Mouse (Mus musculus) forebrain, embryonic 14.5 days (tissue): ENCODE data around the gene Dnttip1. TPM values are rescaled to one million over a fixed set of nuclear protein-coding genes. Genes with fewer than 3 reads are reported as not detected.

Experiments used
- ATAC-seq: fragments of 200-750 bp; cut with Nextera tagmentation; 2 replicates; pipeline ENCODE4 v1.8.0; 2017; ENCODE audit warnings: mild to moderate bottlenecking, moderate library complexity
- DNase-seq: peaks from one replicate; pipeline ENCODE4 v3.0.0-alpha.2; 2015; ENCODE audit warnings: low spot score
- H3K27ac ChIP-seq: fragments of 300-500 bp; sonication (generic); 2 replicates; pipeline ENCODE4 v1.5.1; 2014; ENCODE audit warnings: low read depth, mild to moderate bottlenecking, control low read depth, low read length, moderate library complexity
- H3K27me3 ChIP-seq: fragments of 300-500 bp; sonication (generic); replicated peaks from 2 replicates; pipeline ENCODE4 v1.6.1; 2014; ENCODE audit warnings: low read length, control low read depth, mixed read lengths; ENCODE audit not compliant: control insufficient read depth, insufficient read depth
- H3K36me3 ChIP-seq: fragments of 300-500 bp; sonication (generic); 2 replicates; pipeline ENCODE4 v1.6.1; 2014; ENCODE audit warnings: low read length, control low read depth; ENCODE audit not compliant: control insufficient read depth, insufficient read depth
- H3K4me1 ChIP-seq: fragments of 300-500 bp; sonication (generic); 2 replicates; pipeline ENCODE4 v1.6.1; 2014; ENCODE audit warnings: antibody characterized with exemption, low read length, control low read depth; ENCODE audit not compliant: control insufficient read depth, insufficient read depth
- H3K4me2 ChIP-seq: fragments of 300-500 bp; sonication (generic); 2 replicates; pipeline ENCODE4 v1.6.1; 2014; ENCODE audit warnings: mild to moderate bottlenecking, control low read depth, low read length
- H3K4me3 ChIP-seq: fragments of 300-500 bp; sonication (generic); 2 replicates; pipeline ENCODE4 v1.5.1; 2014; ENCODE audit warnings: low read depth, low read length, control low read depth
- H3K9ac ChIP-seq: fragments of 300-500 bp; sonication (generic); 2 replicates; pipeline ENCODE4 v1.6.1; 2014; ENCODE audit warnings: mild to moderate bottlenecking, low read length, control low read depth, moderate library complexity
- H3K9me3 ChIP-seq: fragments of 300-500 bp; sonication (generic); replicated peaks from 2 replicates; pipeline ENCODE4 v1.6.1; 2016; ENCODE audit warnings: low read length, control low read depth, mixed read lengths; ENCODE audit not compliant: control insufficient read depth
- WGBS: fragments of 180-500 bp; shearing (Covaris S2); extraction: QIAGEN DNeasy Blood & Tissue Kit; methylation state at CpG from one replicate; pipeline ENCODE4 v1.1.7; 2014; 5-methylcytosine and 5-hydroxymethylcytosine counted together
- polyA plus RNA-seq: library from polyadenylated mRNA; unstranded; fragments of >200 nt; fragmentation: Nextera tagmentation; extraction: Ambion mirVana; gene quantifications from 2 replicates; pipeline ENCODE4 v1.2.1, GENCODE M21; 2014

Gene Dnttip1
- polyA plus RNA-seq, 1 experiment from 2014 or later: 64.9 TPM

DNA sequence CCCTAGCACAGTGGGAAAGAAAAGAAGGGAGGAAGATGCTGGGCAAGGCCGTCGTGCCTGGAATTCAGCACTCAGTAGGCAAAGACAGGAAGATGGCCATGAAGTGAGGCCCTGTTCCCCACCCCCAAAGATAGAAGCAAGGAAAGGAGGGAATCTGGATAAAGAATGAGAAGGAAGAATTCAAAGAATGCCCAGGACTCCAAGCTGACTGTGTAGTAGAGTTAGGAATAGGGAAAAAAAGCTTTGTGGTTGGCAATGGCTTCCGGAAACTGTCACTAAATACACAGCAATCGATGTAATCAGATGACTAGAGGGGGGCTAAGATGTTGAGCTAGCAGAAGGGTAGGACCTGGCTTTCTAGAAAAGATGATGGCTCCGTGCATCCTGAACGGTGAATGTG lies 71.4 kb downstream of the Dnttip1 start:
- 0 out of 2 replicates have a peak, but pooled peaks cover 1% of the 10 kb centered on the region for H3K4me1 ChIP-seq
- peaks cover 29% of the 10 kb centered on the region for H3K36me3 ChIP-seq
- ATAC-seq (no peak), DNase-seq (no peak)
- H3K27ac ChIP-seq: no peak overlapping the region
- H3K4me2 ChIP-seq: no peak overlapping the region
- H3K4me3 ChIP-seq: no peak overlapping the region
- H3K9ac ChIP-seq: no peak overlapping the region
- no peaks in the 10 kb centered on the region for H3K27me3 ChIP-seq
- 87% methylated on average over 6 of the region's 6 CpGs for WGBS
- H3K9me3 ChIP-seq: no peaks in the 10 kb centered on the region

- 0 out of 2 replicates have a peak, but pooled peaks cover 5% of the 10 kb centered on the region for H3K4me1 ChIP-seq
- H3K9ac ChIP-seq: no peak overlapping the region
- WGBS: 81% methylated on average over 5 of the region's 5 CpGs
- no peak for ATAC-seq
- H3K4me2 ChIP-seq: no peak overlapping the region
- H3K36me3 ChIP-seq: peaks cover 27% of the 10 kb centered on the region
- no peak overlapping the region for H3K4me3 ChIP-seq
- DNase-seq: no peak
- H3K9me3 ChIP-seq: no peaks in the 10 kb centered on the region
- H3K27ac ChIP-seq: no peak overlapping the region
- H3K27me3 ChIP-seq: no peaks in the 10 kb centered on the region
Observed at GRCm38 (mm10) chr2:164817703-164818102, 71.9 kb downstream of the Dnttip1 start.

Other genes starting within 250 kb of the Dnttip1 start
- gene Pigt, start 248.5 kb upstream of the Dnttip1 start, polyA plus RNA-seq: 66.8 and 72.2 TPM in 2 replicates
- 5.2 and 5.8 TPM in 2 replicates for gene Wfdc2, start 183.6 kb upstream of the Dnttip1 start, polyA plus RNA-seq
- not detected in 2 replicates for gene Spint3, start 172.5 kb upstream of the Dnttip1 start, polyA plus RNA-seq
- gene Wfdc6a, start 160.5 kb upstream of the Dnttip1 start, polyA plus RNA-seq: not detected in 2 replicates
- not detected in 2 replicates for gene Eppin, start 152.4 kb upstream of the Dnttip1 start, polyA plus RNA-seq
- not detected in 2 replicates for gene Wfdc6b, start 132.5 kb upstream of the Dnttip1 start, polyA plus RNA-seq
- gene Wfdc8, start 132.4 kb upstream of the Dnttip1 start, polyA plus RNA-seq: not detected in 2 replicates
- not detected in 2 replicates for gene Wfdc16, start 107.2 kb upstream of the Dnttip1 start, polyA plus RNA-seq
- gene Wfdc10, start 89.9 kb upstream of the Dnttip1 start, polyA plus RNA-seq: not detected in 2 replicates
- not detected in 2 replicates for gene Wfdc9, start 89.4 kb upstream of the Dnttip1 start, polyA plus RNA-seq
- gene Wfdc11, start 71.9 kb upstream of the Dnttip1 start, polyA plus RNA-seq: not detected in 2 replicates
- not detected in 2 replicates for gene Wfdc13, start 60.9 kb upstream of the Dnttip1 start, polyA plus RNA-seq
- not detected in 2 replicates for gene Spint4, start 47.5 kb upstream of the Dnttip1 start, polyA plus RNA-seq
- not detected in 2 replicates for gene Spint5, start 30.7 kb upstream of the Dnttip1 start, polyA plus RNA-seq
- gene Wfdc3, start 52 bp upstream of the Dnttip1 start, polyA plus RNA-seq: 0.35 and 0.77 TPM in 2 replicates
- 162 and 198 TPM in 2 replicates for gene Ube2c, start 23.9 kb downstream of the Dnttip1 start, polyA plus RNA-seq
- not detected in 2 replicates for gene Tnnc2, start 34.0 kb downstream of the Dnttip1 start, polyA plus RNA-seq
- gene Snx21, start 39.8 kb downstream of the Dnttip1 start, polyA plus RNA-seq: 20.4 and 22.8 TPM in 2 replicates
- gene Acot8, start 58.9 kb downstream of the Dnttip1 start, polyA plus RNA-seq: 12.0 and 14.3 TPM in 2 replicates
- gene Zswim3, start 59.1 kb downstream of the Dnttip1 start, polyA plus RNA-seq: 13.0 and 15.0 TPM in 2 replicates
- gene Zswim1, start 76.7 kb downstream of the Dnttip1 start, polyA plus RNA-seq: 19.5 and 23.5 TPM in 2 replicates
- 0.30 TPM in 1 of 2 replicates, not detected in the other for gene Spata25, start 82.6 kb downstream of the Dnttip1 start, polyA plus RNA-seq
- gene Ctsa, start 86.9 kb downstream of the Dnttip1 start, polyA plus RNA-seq: 79.5 and 84.4 TPM in 2 replicates
- gene Neurl2, start 87.5 kb downstream of the Dnttip1 start, polyA plus RNA-seq: 3.9 and 5.8 TPM in 2 replicates
- gene Pltp, start 111.7 kb downstream of the Dnttip1 start, polyA plus RNA-seq: 58.4 and 80.3 TPM in 2 replicates
- gene Pcif1, start 133.3 kb downstream of the Dnttip1 start, polyA plus RNA-seq: 83.9 and 85.1 TPM in 2 replicates
- gene Zfp335, start 165.8 kb downstream of the Dnttip1 start, polyA plus RNA-seq: 8.9 and 13.4 TPM in 2 replicates
- 12.8 and 15.5 TPM in 2 replicates for gene Mmp9, start 194.8 kb downstream of the Dnttip1 start, polyA plus RNA-seq
- gene Slc12a5, start 214.8 kb downstream of the Dnttip1 start, polyA plus RNA-seq: 15.1 and 17.7 TPM in 2 replicates